Comparison of ENCODE assay signal across 19 mouse cellular contexts in genomic region chr16:98022081-98022480, GRCm38 (mm10).
"Had no signal": no experiment of that assay in that cellular context is flagged by ENCODE, and none has a peak within 500 bp of the region (broad histone marks: within the 10 kb centered on the region; RNA-seq: fewer than 3 reads in every experiment).

No protein-coding gene starts in this region.

- H3K27ac ChIP-seq: kidney, postnatal 0 days; limb, embryonic 12.5 days; limb, embryonic 15.5 days; liver, embryonic 14.5 days; midbrain, embryonic 10.5 days; midbrain, embryonic 13.5 days had no signal

- H3K27me3 ChIP-seq: limb, embryonic 12.5 days; limb, embryonic 15.5 days; megakaryocyte, embryonic 14.5 days; midbrain, embryonic 13.5 days had no signal

- DNase-seq: kidney, adult 2 months; kidney, postnatal 25 days; left cerebral cortex, postnatal 4 days; liver, postnatal 0 days; lung, embryonic 14.5 days; lung, postnatal 10 days; lung, postnatal 4 days; thymus, adult 18-20 months; thymus, postnatal 14 days; thymus, postnatal 4 days had no signal

- H3K4me2 ChIP-seq: limb, embryonic 12.5 days; limb, embryonic 15.5 days; liver, embryonic 11.5 days; lung, embryonic 14.5 days; midbrain, embryonic 13.5 days had no signal

- H3K4me1 ChIP-seq: limb, embryonic 12.5 days; limb, embryonic 15.5 days; megakaryocyte, embryonic 14.5 days; midbrain, embryonic 10.5 days; midbrain, embryonic 13.5 days had no signal

- H3K9ac ChIP-seq: limb, embryonic 12.5 days; limb, embryonic 15.5 days; liver, embryonic 14.5 days; liver, postnatal 0 days; lung, embryonic 14.5 days; midbrain, embryonic 13.5 days had no signal

- ATAC-seq: liver, postnatal 0 days; midbrain, embryonic 13.5 days; midbrain, embryonic 16.5 days had no signal

- H3K4me3 ChIP-seq: limb, embryonic 12.5 days; limb, embryonic 15.5 days; megakaryocyte, embryonic 14.5 days; midbrain, embryonic 10.5 days; midbrain, embryonic 13.5 days had no signal
